Mouse (Mus musculus): ENCODE results near the gene Tmem198b. TPM values are rescaled to one million over a fixed set of nuclear protein-coding genes. Genes with fewer than 3 reads are reported as not detected.

The Tmem198b gene
- polyA plus RNA-seq, 1 experiment from 2014 or later = 2.3 TPM

- DNase-seq = peak; percentile 33
- TF ChIP-seq CTCF (IDR thresholded peaks at IDR 0.05; ENCODE audit: low read depth) = no peak
- no peak for TF ChIP-seq EP300 (IDR thresholded peaks at IDR 0.05; ENCODE audit: low read depth)
Measured at GRCm38 (mm10) chr10:128803771-128804270, 349 bp downstream of the Tmem198b start, which contains the start of gene Dnajc14. Gene Dnajc14, plus strand, starts transcription at chr10:128804062.

GRCm38 (mm10) chr10:128803361-128803760 lies 809 bp downstream of the Tmem198b start:
- no peak for TF ChIP-seq CTCF (IDR thresholded peaks at IDR 0.05; ENCODE audit: low read depth)
- Histone ChIP-seq H3K27ac (ENCODE audit: low read depth) (peak overlapping the region; percentile 98), H3K27me3 (ENCODE audit: insufficient read depth, low read length) (no peaks in the 10 kb centered on the region), H3K36me3 (replicated peaks; ENCODE audit: insufficient read depth, low read length) (0 out of 2 replicates have a peak, but pooled peaks cover 9% of the 10 kb centered on the region), H3K4me1 (ENCODE audit: insufficient read depth) (peaks cover 27% of the 10 kb centered on the region), H3K4me2 (ENCODE audit: low read depth, low read length) (peak overlapping the region; percentile 100), H3K9me3 (ENCODE audit: low read length) (no peaks in the 10 kb centered on the region), H3K9ac (replicated peaks) (peak overlapping the region; percentile 91), H3K4me3 (ENCODE audit: low read depth, low read length) (peak overlapping the region; percentile 95)
- DNase-seq = no peak
- WGBS (ENCODE audit: insufficient replicate concordance) = 14% methylated on average over 6 of the region's 6 CpGs
- no peak for ATAC-seq

More at GRCm38 (mm10) chr10:128803771-128804270, 349 bp downstream of the Tmem198b start, which contains the start of gene Dnajc14:
- Histone ChIP-seq H3K9ac (replicated peaks) (peak within 1 kb of the TSS; percentile 91), H3K27me3 (ENCODE audit: insufficient read depth, low read length) (no peaks in the 10 kb centered on the region), H3K4me1 (ENCODE audit: insufficient read depth) (peaks cover 30% of the 10 kb centered on the region), H3K4me3 (ENCODE audit: low read depth, low read length) (peak within 1 kb of the TSS; percentile 95), H3K27ac (ENCODE audit: low read depth) (peak within 1 kb of the TSS; percentile 98), H3K9me3 (ENCODE audit: low read length) (no peaks in the 10 kb centered on the region), H3K4me2 (ENCODE audit: low read depth, low read length) (peak within 1 kb of the TSS; percentile 100), H3K36me3 (replicated peaks; ENCODE audit: insufficient read depth, low read length) (peaks cover 6% of the 10 kb centered on the region; the same call in 1 of the 2 replicates)
- no peak for ATAC-seq
- 2% methylated on average over 14 of the region's 14 CpGs for WGBS (ENCODE audit: insufficient replicate concordance)

- no peaks in the 10 kb centered on the region for H3K9me3 ChIP-seq (ENCODE audit: low read length)
- H3K36me3 ChIP-seq (replicated peaks; ENCODE audit: insufficient read depth, low read length) = 0 out of 2 replicates have a peak, but pooled peaks cover 9% of the 10 kb centered on the region
- peaks cover 27% of the 10 kb centered on the region for H3K4me1 ChIP-seq (ENCODE audit: insufficient read depth)
- no peak overlapping the region; the same call in 1 of the 2 replicates for H3K27ac ChIP-seq (ENCODE audit: low read depth)
- no peak for TF ChIP-seq CTCF (IDR thresholded peaks at IDR 0.05; ENCODE audit: low read depth)
- no peak for TF ChIP-seq EP300 (IDR thresholded peaks at IDR 0.05; ENCODE audit: low read depth)
- H3K9ac ChIP-seq (replicated peaks) = 0 out of 2 replicates have a peak overlapping the region, but pooled peaks have one; percentile 3
- ATAC-seq (no peak), DNase-seq (no peak)
- H3K4me3 ChIP-seq (ENCODE audit: low read depth, low read length) = 0 out of 2 replicates have a peak overlapping the region, but pooled peaks have one; percentile 95
- H3K27me3 ChIP-seq (ENCODE audit: insufficient read depth, low read length) = no peaks in the 10 kb centered on the region
- H3K4me2 ChIP-seq (ENCODE audit: low read depth, low read length) = peak overlapping the region; percentile 100
- WGBS (ENCODE audit: insufficient replicate concordance) = 64% methylated on average over 4 of the region's 4 CpGs
Measured at GRCm38 (mm10) chr10:128802956-128803355, 1.2 kb downstream of the Tmem198b start.

- Histone ChIP-seq H3K27ac (ENCODE audit: low read depth) (no peak overlapping the region), H3K9ac (replicated peaks) (no peak overlapping the region), H3K9me3 (ENCODE audit: low read length) (no peaks in the 10 kb centered on the region), H3K4me1 (ENCODE audit: insufficient read depth) (peaks cover 20% of the 10 kb centered on the region), H3K27me3 (ENCODE audit: insufficient read depth, low read length) (no peaks in the 10 kb centered on the region), H3K36me3 (replicated peaks; ENCODE audit: insufficient read depth, low read length) (0 out of 2 replicates have a peak, but pooled peaks cover 9% of the 10 kb centered on the region), H3K4me3 (ENCODE audit: low read depth, low read length) (no peak overlapping the region), H3K4me2 (ENCODE audit: low read depth, low read length) (no peak overlapping the region)
- no peak for DNase-seq
- TF ChIP-seq EP300 (IDR thresholded peaks at IDR 0.05; ENCODE audit: low read depth) (no peak), CTCF (IDR thresholded peaks at IDR 0.05; ENCODE audit: low read depth) (no peak)
- 92% methylated on average over 16 of the region's 16 CpGs for WGBS (ENCODE audit: insufficient replicate concordance)
- no peak for ATAC-seq
Measured at GRCm38 (mm10) chr10:128801981-128802495, 2.1 kb downstream of the Tmem198b start.

- Histone ChIP-seq H3K9me3 (ENCODE audit: low read length) (no peaks in the 10 kb centered on the region), H3K27ac (ENCODE audit: low read depth) (no peak overlapping the region), H3K36me3 (replicated peaks; ENCODE audit: insufficient read depth, low read length) (peaks cover 19% of the 10 kb centered on the region; the same call in 1 of the 2 replicates), H3K4me2 (ENCODE audit: low read depth, low read length) (no peak overlapping the region), H3K27me3 (ENCODE audit: insufficient read depth, low read length) (no peaks in the 10 kb centered on the region), H3K4me3 (ENCODE audit: low read depth, low read length) (no peak overlapping the region), H3K9ac (replicated peaks) (no peak overlapping the region), H3K4me1 (ENCODE audit: insufficient read depth) (peaks cover 4% of the 10 kb centered on the region)
- TF ChIP-seq EP300 (IDR thresholded peaks at IDR 0.05; ENCODE audit: low read depth) = no peak
- no peak for TF ChIP-seq CTCF (IDR thresholded peaks at IDR 0.05; ENCODE audit: low read depth)
- ATAC-seq = no peak
- WGBS (ENCODE audit: insufficient replicate concordance) = 89% methylated on average over 8 of the region's 8 CpGs
- DNase-seq = no peak
Measured at GRCm38 (mm10) chr10:128798676-128799075, 5.5 kb downstream of the Tmem198b start.

- no peak overlapping the region for H3K4me3 ChIP-seq (ENCODE audit: low read depth, low read length)
- 89% methylated on average over 3 of the region's 3 CpGs for WGBS (ENCODE audit: insufficient replicate concordance)
- H3K27ac ChIP-seq (ENCODE audit: low read depth) = no peak overlapping the region
- no peaks in the 10 kb centered on the region for H3K27me3 ChIP-seq (ENCODE audit: insufficient read depth, low read length)
- no peak for TF ChIP-seq CTCF (IDR thresholded peaks at IDR 0.05; ENCODE audit: low read depth)
- no peak overlapping the region for H3K4me2 ChIP-seq (ENCODE audit: low read depth, low read length)
- peaks cover 19% of the 10 kb centered on the region; the same call in 1 of the 2 replicates for H3K36me3 ChIP-seq (replicated peaks; ENCODE audit: insufficient read depth, low read length)
- no peaks in the 10 kb centered on the region for H3K9me3 ChIP-seq (ENCODE audit: low read length)
- H3K9ac ChIP-seq (replicated peaks) = no peak overlapping the region
- H3K4me1 ChIP-seq (ENCODE audit: insufficient read depth) = no peaks in the 10 kb centered on the region; the same call in 1 of the 2 replicates
- ATAC-seq (no peak), DNase-seq (no peak)
Measured at GRCm38 (mm10) chr10:128795581-128795980, 8.6 kb downstream of the Tmem198b start.

Measured in liver, postnatal 0 days (tissue).